Mouse (Mus musculus) telencephalon, adult 2 months (tissue): ENCODE results near the gene Tsc22d1.

Source experiments
- DNase-seq: peaks from one replicate; pipeline ENCODE4 v3.0.0-alpha.2; 2011; ENCODE audit warnings: low read depth, low spot score

Tsc22d1 gene

DNA sequence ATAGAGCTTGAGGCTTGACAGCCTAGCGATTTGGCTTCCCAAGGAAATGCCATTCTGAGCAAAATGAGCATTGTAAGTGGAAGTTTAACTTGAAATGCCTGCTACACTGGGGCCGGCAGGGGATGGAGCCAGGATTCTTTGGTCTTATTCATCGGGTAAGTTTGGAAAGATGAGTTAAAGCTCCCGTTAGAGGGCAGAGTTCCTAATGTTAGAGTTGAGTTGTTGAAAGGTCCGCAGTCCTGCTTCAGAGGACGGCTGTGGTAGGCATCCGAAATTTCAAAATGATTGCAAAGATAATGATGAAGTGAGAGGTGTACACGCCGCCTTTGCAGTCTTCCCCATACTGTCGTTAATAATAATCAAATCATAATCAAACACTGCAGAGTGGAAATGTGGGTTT, 27.4 kb downstream of the Tsc22d1 start:
- no peak for DNase-seq

DNA sequence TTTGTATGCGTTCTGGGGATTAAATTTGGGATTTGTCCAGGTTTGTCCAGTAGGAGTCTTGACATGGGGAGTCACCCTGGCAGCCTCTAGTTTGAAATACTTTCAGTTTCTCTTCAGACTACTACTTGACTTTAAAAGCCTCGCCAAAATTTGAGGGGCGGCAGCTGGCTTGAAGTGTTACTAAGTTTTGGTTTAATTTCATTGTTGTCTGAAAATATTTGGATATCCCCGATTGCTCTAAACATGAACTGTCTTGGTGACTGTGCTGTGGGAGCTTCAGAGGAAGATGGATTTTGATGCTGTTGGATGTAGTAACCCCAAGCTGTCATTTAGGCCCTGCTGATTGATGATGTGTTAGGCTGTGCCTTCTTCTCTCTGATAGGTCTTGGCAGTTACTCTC, 34.2 kb downstream of the Tsc22d1 start:
- no peak for DNase-seq

DNA sequence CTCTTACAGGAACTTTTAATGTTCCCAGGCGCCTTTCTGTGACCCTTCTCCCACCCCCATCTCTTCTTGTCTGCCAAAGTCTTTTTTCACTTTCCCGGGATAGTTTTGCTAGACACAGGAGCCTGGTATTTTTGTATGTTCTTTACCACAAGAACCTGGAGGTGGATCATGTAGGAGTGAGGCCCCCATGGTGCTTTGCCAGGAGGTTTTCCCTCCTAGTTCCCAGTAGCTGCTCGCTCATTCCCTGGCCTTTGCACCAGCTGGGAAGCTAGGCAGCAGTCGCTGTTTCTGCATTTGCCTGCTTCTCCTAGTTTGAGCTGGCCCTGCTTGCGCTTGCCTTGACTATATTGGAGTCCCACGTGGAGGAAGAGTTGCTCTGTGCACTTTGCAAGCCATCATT, 36.2 kb downstream of the Tsc22d1 start:
- DNase-seq: no peak

DNA sequence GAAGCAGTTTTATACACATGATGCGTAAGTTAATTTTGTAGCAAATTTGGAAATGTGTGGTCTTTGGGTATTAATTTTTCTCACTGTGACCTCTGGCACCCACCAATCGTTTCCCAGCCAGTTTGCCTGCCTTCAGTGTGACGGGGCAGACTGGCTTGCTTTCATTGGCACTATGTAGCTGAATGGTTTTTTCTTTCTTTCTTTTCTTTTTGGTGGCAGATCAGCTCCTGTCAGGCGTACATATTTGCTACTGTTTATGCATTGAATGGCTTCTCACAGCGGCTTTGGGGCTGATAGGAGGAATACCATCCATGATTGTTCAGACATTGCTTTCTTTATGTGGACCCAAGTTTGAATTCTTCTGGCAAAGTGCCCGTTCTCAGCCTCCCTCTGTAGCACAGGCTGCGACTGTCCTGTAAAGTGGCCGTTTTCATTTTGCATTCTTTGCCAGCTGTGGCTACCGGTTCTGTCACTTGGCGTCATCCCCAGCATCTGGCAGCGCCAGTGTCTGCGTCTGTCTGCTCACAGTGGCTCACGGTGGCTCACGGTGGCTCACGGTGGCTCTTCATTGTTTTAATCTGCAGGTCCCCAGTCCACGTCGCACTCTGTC, 38.1 kb downstream of the Tsc22d1 start:
- no peak for DNase-seq

DNA sequence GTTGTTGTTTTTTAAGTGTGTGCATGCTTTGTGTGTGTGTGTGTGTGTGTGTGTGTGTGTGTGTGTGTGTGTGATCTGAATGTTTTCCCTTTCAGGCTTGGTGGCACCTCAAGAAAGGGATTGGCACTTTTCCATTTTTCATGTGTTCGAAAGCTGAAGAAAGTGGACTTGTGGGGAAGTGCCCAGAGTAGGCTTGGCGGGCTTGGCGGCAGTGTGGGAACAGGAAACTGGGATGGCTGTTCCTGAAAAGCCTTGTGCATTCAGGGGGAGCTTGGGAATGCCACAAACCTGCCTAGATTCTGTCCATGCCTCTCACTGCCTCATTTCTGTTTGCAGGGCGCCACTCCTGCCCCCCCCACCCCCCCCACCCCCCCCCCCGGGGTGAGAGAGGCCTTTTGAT, 39.9 kb downstream of the Tsc22d1 start:
- no peak for DNase-seq

DNA sequence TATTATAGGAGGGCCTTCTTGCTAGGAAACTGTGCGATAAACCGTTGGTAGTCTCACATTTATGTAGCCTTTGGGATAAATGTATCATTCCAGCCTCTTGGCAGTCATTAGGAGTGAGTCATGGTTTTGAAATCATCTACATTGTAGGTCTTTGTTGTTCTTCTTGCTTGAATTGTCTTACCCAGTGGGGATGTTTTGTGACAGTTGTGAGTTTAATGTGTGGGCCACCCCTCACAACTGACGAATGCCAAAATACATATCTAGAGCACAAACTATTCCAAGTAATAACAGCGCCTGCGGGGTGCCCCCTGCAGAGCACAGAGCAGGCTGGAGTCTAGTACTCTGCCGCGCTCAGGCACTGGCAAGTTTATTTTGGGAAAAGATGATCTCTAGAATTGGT, 40.4 kb downstream of the Tsc22d1 start:
- no peak for DNase-seq

DNA sequence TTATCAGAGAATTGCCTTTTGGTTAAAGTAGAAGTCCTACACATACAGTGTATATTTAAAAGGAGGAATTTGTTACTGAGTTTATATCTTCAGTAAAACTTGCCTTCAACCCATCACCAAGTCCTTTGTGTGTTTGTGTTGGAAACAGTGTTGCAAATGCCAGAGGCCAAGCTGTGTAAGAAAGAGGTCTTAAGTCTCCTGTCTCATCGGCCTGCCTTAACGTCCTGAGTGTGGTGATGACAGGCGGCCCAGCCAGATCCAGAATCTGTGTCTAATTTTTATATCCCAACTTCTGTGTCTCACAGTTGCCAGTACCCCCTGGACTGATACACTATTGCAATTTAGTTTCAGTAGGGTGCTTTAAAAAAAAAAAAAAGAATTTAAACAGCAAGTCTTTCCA, 42.9 kb downstream of the Tsc22d1 start:
- no peak for DNase-seq

DNA sequence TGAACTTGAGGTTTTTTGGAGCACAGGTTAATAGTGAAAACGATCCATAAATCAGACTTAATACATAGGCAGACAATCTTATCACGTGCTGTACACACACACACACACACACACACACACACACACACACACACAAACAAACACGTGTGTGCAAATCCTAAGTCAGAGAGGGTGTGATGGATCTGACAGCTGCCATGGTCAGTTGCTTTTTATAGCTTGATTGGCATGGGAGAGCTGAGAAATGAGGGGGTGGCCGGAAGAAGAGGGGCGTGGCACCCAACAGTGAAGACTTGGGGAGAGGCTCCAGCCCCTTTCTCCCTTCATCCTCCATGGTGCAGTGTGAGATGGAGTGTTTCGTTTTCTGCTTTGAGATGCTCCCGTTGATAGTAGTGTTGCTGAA, 45.4 kb downstream of the Tsc22d1 start:
- no peak for DNase-seq

DNA sequence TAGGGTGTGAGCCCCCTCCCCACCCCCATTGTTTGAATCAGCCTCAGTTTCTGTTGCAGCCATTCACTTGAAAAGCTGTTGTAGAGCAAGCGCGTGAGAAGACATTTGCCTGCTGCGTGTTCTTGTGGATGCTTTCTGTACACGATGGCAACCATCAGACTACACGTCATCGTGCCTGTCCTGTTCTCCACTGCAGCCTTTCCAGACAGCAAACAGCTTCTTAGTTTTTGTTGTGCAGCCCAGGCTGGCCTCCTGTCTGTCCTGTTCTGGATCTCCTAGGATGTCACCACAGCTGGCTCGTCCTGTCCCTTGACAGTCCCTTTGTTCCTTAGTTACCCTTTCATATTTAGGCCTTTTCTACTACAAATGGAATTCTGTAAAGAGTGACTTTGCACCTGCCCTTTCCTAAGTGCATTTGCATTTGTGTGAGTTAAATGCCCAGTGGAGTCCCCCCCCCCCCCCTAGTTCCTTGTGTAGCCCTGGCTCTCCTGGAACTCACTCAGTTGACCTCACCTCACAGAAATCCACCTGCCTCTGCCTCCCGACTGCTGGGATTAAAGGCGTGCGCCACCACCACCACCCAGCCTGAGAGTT, 46.5 kb downstream of the Tsc22d1 start:
- DNase-seq: no peak

DNA sequence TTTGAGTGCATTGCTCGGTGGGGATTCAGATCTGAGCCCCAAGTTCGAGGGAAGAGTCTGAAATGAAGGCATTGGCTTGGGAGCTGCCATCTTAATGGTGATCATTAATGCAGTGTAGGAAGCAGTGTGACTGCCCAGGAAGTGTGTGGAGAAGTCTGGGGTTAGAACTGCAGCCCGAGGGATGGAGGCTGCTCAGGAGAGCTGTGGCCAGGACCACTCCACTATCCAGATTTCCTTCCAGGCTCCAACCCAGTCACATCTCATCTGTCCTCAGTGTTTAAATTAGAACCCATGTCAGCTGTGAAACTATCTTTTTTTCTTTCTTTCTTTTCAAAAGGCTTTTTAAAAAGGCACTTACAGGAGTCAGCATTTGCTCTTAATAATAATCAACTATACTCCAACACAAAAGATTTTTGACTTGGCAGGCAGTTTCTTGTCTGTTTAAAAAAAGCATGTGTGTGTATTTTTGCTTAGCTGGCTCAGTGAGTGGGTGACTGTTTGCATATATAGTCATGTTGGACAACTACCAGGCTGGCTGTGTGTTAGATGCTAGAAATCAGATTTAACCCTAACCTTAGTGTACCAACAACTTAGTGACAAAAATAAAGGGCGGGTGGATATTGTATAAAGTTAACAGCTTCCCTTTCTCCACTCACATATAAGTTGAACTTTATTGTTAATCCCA, 48.8 kb downstream of the Tsc22d1 start:
- DNase-seq: peak; percentile 46

DNA sequence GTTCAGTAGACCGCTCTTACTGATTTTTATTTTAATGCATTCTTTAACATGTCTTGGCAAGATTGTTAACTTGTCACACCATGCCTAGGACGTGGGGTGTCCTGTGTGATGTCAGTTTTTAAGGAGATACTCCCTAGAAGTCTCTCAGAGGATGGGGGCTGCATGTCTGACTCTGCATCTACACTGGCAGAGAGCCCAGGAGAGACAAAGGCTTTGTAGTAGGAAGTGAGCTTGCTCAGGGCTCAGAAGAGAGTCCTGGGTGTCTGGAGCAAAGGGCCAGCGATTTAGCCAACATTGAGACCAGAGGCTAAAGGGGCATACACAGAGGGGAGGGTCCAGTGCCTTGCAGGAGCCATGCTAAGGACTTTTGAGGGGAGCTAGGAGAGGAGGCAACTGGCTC, 50.2 kb downstream of the Tsc22d1 start:
- no peak for DNase-seq

DNA sequence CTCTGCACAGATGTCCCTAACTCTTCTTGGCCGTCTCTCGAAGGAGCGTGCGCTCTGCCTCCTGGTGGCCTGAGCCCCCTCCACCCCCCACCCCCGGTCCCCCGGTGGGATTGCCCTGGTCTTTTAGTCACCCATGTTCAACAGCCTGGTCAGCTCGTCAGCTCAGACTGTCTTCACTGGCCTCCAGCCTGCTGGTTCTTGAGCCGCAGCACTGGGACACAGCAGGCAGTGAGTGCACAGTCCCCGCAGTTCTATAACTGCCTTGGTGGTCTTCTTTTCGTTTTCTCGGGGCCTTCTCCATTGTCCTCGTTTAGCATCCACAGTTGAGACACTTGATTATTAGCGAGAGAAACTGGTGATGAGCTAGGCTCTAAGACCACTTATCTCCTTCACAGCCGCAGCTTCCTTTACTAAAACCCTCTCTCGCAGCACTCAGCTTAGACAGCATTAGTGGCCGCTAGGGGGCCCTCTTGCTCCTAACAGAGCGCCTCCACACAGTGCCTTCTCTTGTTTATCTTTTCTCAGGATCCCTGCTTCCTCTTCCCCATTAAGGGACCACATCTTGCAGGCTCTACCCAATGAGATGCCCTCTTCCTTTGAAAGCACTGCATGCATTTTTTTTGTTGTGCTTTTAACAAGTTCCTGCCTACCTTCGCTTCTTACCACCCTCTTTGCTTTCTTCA, 52.0 kb downstream of the Tsc22d1 start:
- no peak for DNase-seq

DNA sequence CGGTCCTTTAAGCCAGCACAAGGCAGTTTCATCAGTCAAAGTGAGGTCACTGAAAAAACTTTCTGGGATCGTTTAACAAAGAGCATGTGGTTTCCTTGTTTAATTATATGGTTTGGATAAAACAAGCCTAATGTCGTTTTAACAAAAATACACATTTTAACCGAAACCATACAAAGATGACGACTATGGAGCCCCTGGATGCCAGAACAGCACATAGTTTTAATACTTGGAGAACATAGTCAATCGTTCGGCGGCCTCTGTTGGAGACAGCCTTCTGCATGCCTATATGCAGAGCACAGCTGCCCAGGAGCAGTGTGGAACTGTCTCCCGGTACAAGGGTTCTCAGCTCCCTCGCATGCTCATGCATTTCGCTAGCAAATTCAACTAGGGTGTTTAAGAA, 53.2 kb downstream of the Tsc22d1 start:
- DNase-seq: no peak

DNA sequence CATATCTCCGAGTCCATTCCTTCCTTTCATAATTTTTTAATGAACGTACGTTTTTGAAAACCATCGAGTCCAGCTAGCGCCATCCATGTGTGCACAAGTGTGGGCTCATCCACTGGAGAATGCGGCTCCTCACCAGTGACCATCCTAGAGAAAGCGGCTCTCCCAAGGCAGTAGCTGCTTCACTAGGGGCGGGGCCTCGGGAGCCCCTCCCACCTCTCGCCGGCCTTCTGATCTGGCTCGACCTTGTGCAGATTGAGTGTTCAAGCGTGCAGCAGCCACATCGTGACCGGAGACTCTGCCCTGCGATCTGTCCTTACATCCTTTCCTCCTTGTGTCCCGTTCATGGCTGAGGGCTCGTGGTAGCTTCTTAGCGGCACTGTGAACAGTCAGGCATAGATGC, 56.5 kb downstream of the Tsc22d1 start:
- no peak for DNase-seq

DNA sequence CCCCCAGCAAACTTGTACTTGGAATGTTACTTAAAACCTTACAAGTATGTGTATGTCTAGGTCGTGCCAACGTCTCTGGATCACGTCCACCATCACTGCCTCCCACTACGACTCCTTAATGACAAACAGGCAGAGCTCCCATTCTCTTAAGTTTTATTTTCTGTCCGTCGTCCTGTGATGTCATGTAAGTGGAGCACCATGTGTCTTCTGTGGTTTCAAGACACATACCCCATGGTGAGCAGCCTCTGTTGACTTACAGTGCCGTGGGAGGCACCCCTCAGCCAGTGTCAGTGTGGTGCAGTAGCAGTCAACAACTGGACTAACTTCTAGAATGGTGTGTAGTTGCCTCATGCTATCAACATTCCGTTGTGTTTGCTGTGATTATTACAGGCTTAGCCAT, 57.7 kb downstream of the Tsc22d1 start:
- DNase-seq: no peak

DNA sequence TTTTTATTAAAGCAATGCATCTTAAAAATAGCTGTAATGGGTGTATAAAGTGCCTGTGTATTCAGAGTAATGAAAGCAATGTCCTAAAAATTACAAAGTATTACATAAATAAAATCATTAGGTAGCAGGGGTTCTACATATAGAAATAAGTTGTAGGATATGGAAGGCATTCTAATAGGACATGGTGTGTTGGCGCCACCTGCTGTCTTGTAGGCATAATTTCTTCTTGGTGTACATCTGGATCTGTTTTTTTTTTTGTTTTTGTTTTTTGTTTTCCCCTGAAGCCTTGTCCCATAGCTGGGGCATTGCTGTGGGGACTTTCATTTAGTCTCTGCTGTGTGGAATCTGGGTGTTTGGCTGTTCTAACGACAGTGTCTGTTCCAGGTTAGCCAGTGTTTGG, 58.6 kb downstream of the Tsc22d1 start:
- peak; percentile 56 for DNase-seq

DNA sequence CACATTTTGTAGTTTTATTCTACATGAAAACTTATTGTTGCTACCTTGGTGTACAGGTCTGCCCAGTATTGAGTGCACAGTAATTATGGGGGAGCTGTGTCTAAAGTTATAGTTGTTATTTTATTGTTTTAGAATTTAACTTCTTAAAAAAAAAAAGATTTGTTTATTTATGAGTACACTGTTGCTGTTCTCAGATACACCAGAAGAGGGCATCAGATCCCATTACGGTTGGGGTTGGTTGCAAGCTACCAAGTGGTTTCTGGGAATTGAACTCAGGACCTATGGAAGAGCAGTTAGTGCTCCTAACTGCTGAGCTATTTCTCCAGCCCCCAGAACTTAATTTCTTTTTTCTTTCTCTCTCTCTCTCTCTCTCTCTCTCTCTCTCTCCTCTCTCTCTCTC, 59.4 kb downstream of the Tsc22d1 start:
- no peak for DNase-seq

DNA sequence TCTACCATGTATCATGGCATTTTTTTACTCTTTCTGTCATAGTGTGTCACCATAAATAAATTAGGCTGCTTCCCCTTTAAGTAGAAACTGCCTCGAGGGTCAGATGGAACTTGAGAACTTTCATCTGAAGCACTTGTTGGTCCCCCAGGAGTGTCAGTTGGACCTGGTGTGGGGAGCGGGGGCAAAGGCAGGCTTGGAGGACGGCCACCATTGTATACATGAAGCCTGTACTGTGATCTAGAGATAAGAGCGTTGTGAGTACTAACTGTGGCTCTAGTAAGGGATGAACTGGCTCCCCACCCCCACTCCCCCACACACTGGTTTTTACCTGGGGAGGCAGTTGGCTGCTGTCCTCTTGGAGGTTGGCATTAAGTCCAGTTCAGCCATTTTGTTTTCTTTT, 62.0 kb downstream of the Tsc22d1 start:
- no peak for DNase-seq

DNA sequence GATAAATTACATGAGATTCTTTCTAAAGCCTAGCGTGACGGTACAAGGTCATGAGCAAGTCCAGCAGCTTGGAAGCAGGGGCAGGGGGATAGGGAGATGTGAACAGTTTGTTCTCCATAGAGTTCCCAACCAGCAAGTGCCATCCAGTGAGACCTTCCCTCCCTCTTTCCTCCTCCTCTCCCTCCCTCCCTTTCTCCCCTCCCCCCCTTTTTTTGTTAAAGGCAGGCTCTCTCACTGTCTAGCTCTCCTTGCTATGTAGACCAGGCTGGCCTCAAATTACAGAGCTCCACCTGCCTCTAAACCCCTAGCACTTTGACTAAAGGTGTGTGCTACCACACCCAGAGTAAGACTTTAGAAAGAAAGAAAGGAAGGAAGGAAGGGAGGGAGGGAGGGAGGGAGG, 63.3 kb downstream of the Tsc22d1 start:
- DNase-seq: no peak

DNA sequence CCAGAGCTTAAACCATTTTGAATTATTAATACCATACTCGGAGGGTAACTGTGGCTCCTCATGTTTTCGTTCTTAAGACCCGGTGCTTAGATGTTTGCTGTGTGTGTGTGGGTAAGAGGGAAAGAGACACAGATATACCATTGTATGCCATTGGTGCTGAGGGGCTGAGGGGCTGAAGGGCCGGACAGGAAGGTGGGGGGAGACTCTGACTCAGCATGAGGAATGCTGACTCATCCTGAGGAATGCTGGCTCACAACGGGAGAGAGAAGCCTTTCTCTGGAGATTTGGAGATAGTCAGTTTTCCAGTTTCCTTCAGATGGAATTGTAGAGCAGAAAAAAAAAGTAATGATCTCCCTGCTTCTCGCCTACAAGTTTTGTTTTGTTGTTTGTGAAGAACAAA, 63.9 kb downstream of the Tsc22d1 start:
- no peak for DNase-seq

DNA sequence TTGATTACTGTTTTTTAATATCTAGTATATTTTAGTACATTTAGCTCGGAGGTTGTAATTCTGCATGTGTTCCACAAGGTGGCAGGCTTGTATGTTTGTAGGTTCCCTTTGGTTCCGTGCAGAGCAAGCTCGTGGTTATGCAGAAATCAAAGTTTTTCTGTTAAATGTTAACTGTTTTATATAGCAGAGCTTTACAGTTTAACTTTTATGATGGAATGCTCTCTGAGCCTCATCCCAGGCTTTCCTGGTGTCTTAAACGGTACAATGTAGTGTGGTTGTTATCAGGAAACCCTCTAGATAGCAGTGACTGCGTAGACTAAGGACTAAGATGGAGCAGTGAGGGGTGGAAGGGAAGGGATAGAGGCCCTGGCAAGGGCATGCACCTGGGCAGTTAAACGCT, 65.1 kb downstream of the Tsc22d1 start:
- no peak for DNase-seq

DNA sequence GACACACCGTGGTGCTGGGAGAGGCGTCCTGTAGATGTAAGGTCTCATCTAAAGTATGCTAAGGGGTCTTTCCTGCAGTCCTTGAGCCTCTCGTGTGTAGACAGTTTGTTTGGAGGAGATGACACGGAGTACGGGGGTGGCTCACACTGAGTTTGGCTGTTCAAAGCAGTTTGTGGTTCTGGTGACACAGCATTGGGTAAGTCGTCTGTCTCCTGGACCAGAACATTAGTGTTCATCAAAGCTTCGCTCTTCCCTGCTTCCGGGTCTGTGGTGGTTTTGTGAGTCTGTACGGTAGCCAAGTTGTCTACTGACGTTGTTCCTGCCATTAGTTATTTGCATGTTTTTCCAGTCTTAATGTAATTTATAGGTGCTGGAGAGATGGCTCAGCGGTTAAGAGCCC, 65.7 kb downstream of the Tsc22d1 start:
- no peak for DNase-seq

DNA sequence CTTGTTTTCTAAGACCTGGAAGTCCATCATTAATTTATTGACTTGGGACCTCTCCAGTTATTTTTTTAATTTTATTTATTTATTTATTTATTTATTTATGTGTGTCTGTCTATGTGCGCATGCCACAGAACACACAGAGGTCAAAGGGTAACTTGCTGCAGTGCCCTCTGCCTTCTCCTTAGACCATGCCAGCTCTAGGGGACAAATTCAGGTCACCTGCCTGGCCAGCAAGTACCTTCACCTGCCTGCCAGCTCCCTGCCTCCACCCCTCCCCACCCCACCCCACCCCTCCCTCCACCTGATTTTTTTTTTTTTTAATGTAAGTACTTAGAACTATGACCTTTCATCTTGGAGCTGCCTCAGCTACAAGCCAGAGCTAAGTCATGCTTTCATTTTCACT, 68.9 kb downstream of the Tsc22d1 start:
- DNase-seq: no peak
